Mouse (Mus musculus) E14TG2a.4 (cell line): ENCODE results near the gene Ciita.

Experiments used
- H3K27me3 ChIP-seq: 2 replicates; pipeline ENCODE4 v1.6.1; 2014; ENCODE audit warnings: low read length, control low read depth; ENCODE audit not compliant: insufficient read depth
- H3K36me3 ChIP-seq: 2 replicates; pipeline ENCODE4 v1.6.1; 2014; ENCODE audit warnings: low read length, control low read depth; ENCODE audit not compliant: insufficient read depth
- H3K4me1 ChIP-seq: replicated peaks from 2 replicates; pipeline ENCODE4 v1.6.1; 2014; ENCODE audit warnings: low read depth, low read length, control low read depth
- H3K4me3 ChIP-seq: replicated peaks from 2 replicates; pipeline ENCODE4 v1.5.1; 2014; ENCODE audit warnings: mild to moderate bottlenecking, low read length
- H3K9me3 ChIP-seq: 2 replicates; pipeline ENCODE4 v1.6.1; 2014; ENCODE audit warnings: low read length, control low read depth
- CTCF ChIP-seq: conservative IDR thresholded peaks from 2 replicates; pipeline ENCODE4 v1.5.1; 2014; ENCODE audit warnings: low read length
- NANOG ChIP-seq: IDR thresholded peaks from 2 replicates; pipeline ENCODE4 v1.6.1; 2014; ENCODE audit warnings: borderline replicate concordance, low read length, mixed read lengths
- POU5F1 ChIP-seq: IDR thresholded peaks from 2 replicates; pipeline ENCODE4 v1.6.1; 2014; ENCODE audit warnings: low read length, borderline replicate concordance

Ciita gene

DNA sequence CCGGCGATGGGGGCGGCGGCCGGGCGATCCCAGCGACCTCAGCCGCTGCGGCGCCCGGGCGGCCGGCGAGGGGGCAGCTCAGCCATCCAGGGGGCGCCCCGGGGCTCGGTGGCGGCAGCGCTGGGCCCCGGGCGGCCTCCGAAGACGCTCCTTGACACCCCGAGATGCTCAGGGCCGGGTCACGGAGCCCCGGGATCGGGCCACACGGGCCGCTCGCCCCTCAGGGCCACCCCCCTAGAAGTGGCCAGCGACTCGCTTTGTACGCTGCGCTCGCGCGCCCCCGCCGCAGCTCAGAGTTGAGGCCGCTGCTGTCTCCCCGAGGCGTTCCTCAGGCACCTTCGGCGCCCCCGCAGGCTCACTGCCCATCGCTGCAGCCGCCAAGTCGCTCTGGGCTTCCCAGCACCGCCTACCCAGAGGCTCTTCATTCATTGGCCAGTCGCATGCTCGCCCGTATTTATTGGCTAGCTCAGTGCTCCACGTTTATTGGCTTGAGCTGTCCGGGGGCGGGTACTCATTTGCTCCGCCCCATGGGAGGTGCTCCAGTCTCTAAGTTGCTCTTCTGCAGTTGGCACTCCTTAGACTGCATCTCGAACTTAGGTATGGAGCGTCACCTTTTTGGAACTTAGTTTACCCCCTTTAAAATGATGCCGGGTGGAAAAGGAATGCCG lies 63.0 kb downstream of the Ciita start, which contains the start of gene Dexi:
Dexi (minus strand) TSS at position 357 of the 668 bp plus-strand sequence.
- Histone ChIP-seq H3K4me1 (peaks cover 45% of the 10 kb centered on the region), H3K9me3 (no peaks in the 10 kb centered on the region), H3K36me3 (peaks cover 6% of the 10 kb centered on the region), H3K27me3 (peaks cover 21% of the 10 kb centered on the region), H3K4me3 (peak within 1 kb of the TSS; percentile 88)
- TF ChIP-seq NANOG (no peak), CTCF (no peak), POU5F1 (no peak)

DNA sequence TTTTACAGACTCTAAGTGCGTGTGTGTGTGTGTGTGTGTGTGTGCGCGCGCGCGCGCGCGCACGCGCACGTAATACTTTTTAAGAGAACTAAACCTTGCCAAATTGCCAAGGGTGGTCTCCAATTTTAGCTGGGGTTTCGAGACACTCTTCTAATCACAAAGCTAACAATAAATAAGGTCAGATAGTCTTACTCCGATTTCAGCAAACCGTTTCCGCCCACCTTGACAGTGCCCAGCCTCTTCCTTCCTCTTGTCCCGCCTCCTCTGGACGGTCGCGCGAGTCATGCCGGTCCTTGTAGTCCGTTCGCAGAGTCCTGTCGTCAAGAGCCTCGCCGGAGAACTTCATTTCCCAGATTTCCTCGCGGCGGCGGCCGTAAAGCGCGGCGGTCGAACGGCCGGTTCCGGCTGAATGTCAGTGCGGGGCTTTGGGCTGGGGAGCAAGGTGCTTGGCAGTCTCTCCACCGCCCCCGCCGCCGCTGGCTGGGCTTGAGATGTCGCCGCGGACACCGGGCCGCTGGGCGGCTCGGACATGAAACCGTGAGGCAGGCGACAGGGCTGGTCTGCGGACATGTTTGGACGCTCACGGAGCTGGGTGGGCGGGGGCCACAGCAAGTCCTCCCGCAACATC lies 65.2 kb downstream of the Ciita start, which contains the start of gene Clec16a:
Clec16a (plus strand) TSS at position 345 of the 628 bp plus-strand sequence.
- Histone ChIP-seq H3K36me3 (peaks cover 26% of the 10 kb centered on the region), H3K4me3 (peak within 1 kb of the TSS; percentile 98), H3K27me3 (peaks cover 19% of the 10 kb centered on the region), H3K9me3 (no peaks in the 10 kb centered on the region), H3K4me1 (peaks cover 57% of the 10 kb centered on the region)
- TF ChIP-seq CTCF (no peak), POU5F1 (no peak), NANOG (no peak)

DNA sequence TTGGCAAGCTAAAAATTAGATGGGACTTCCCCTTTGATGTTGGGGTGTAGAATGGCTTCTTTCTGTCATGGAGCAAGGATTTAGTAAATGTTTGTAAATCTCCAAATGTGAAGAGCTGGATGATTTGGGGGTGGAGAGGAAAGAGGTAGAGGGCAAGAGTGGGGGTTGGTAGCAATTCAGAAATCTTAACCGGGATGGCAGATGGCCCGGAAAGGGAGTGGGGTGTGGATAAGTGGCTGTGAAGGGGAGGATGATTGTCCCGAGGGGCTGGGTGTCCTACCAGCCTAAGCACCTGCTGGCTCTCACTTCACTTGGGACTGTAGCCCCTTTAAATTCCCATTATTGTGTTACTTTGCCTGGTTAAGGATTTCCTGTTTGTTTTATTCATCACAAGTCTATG lies 67.0 kb downstream of the Ciita start:
- TF ChIP-seq POU5F1 (no peak), NANOG (no peak)
- Histone ChIP-seq H3K4me1 (peaks cover 66% of the 10 kb centered on the region), H3K27me3 (peaks cover 6% of the 10 kb centered on the region)

DNA sequence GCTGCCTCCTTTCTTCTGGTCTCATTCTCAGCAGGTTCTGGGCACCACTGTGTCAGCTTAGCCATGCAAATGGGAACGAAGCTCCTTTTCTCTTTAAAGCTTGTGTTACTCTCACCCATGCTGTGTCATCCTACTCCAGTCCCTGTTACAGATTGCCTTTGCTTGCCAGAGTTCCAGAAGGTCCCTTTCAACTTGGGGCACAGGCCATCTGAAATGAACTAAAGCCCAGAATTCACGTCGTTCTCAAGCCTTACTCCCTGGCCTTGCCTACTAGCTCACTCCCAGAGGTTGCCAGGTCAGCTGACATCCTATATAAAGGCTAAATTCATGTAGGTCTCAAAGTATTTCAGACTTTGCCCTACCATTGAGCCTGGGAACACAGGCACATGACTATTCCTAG lies 69.1 kb downstream of the Ciita start:
- no peak overlapping the region for H3K4me3 ChIP-seq
- no peaks in the 10 kb centered on the region for H3K9me3 ChIP-seq
- H3K27me3 ChIP-seq, result no peaks in the 10 kb centered on the region
- H3K36me3 ChIP-seq, result peaks cover 30% of the 10 kb centered on the region
- TF ChIP-seq NANOG (no peak), CTCF (no peak), POU5F1 (no peak)
- H3K4me1 ChIP-seq, result peaks cover 59% of the 10 kb centered on the region

More for the DNA sequence above, 67.0 kb downstream of the Ciita start:
- no peaks in the 10 kb centered on the region for H3K9me3 ChIP-seq
- H3K4me3 ChIP-seq, result peak overlapping the region; percentile 98; the same call in 1 of the 2 replicates
- H3K36me3 ChIP-seq, result peaks cover 26% of the 10 kb centered on the region

DNA sequence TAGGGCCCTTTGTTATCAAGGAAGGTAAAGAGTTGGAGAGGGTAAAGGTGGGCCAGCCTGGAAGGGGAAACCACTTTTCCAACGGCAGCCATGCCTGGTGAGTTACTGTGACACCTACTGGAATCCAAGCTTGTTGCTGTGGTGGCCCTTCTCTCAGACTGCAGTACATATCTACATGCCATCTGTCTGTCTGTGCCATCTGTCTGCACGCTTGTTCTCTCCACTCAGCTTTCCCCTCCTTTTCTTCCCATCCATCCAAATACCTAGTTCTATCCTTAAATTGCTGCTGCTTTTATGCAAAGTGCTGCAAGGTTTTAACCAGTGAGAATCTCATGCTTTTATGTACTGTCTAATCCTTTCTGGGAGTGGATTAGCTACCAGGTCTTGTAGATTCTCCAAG lies 69.7 kb downstream of the Ciita start:
- Histone ChIP-seq H3K4me1 (peaks cover 63% of the 10 kb centered on the region), H3K9me3 (no peaks in the 10 kb centered on the region), H3K36me3 (peaks cover 30% of the 10 kb centered on the region), H3K27me3 (no peaks in the 10 kb centered on the region), H3K4me3 (no peak overlapping the region)
- TF ChIP-seq CTCF (no peak), POU5F1 (no peak), NANOG (no peak)

DNA sequence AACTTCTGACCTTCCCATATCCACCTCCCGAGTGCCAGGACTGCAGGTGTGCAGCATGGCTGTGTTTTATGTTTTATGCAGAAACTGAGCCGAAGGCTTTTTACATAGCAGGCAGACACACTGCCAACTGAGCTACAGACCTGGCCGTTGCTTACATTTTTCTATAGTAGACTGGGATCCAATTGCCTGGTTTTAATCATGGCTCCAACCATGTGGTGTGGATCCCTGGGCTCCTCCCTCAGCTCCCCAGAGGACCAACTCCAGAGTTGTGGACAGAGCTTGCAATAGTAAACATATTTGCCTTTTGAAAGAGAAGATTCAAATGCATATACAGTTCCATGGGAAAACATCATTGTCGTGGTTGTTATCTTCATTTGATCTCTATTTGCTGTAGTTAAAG lies 71.7 kb downstream of the Ciita start:
- Histone ChIP-seq H3K27me3 (no peaks in the 10 kb centered on the region), H3K9me3 (no peaks in the 10 kb centered on the region), H3K36me3 (peaks cover 35% of the 10 kb centered on the region), H3K4me1 (peaks cover 51% of the 10 kb centered on the region), H3K4me3 (no peak overlapping the region)
- TF ChIP-seq NANOG (no peak), CTCF (no peak), POU5F1 (no peak)

DNA sequence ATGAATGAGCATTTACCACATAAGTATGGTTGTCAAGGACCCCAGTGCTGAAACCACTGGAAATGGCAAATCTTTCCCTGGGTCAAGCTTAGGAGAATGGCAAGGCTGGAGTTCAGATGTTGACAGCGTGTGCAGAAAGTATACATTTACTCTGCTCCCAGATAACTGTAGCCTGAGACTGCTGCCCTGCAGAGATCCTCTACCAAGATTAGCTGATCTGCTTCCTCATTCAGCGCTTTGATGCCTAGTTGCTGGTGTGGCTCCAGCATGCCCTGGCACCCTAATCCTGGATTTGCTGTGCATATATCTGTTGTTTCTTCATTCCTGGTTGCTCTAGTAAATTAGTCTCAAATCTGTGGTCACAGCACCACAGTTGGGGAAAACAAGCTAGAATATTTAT lies 74.0 kb downstream of the Ciita start:
- Histone ChIP-seq H3K4me1 (peaks cover 32% of the 10 kb centered on the region), H3K9me3 (no peaks in the 10 kb centered on the region), H3K27me3 (no peaks in the 10 kb centered on the region), H3K4me3 (no peak overlapping the region), H3K36me3 (peaks cover 19% of the 10 kb centered on the region)
- TF ChIP-seq POU5F1 (no peak), CTCF (no peak), NANOG (no peak)

DNA sequence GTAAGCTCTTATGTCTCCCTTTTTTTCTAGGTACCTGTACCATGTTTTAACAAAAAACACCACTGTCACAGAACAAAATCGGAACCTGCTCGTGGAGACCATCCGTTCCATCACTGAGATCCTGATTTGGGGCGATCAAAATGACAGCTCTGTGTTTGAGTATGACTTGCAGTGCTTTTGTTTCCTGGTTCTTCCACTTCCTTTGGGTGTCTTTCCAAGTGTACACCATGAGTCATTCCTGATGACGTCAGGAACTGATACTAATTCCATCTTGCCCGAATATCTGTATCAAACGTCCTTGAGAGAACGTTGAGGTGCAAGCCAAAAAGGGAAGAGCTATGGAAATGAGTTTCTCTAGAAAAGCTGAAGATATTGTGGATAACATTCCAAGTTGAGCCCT lies 80.1 kb downstream of the Ciita start:
- Histone ChIP-seq H3K9me3 (no peaks in the 10 kb centered on the region), H3K4me1 (no peaks in the 10 kb centered on the region), H3K36me3 (peaks cover 48% of the 10 kb centered on the region), H3K27me3 (no peaks in the 10 kb centered on the region), H3K4me3 (no peak overlapping the region)
- TF ChIP-seq CTCF, result no peak
- TF ChIP-seq NANOG, result no peak
- no peak for TF ChIP-seq POU5F1
